Mouse (Mus musculus): ENCODE results near the gene Lrrc8d. TPM values are rescaled to one million over a fixed set of nuclear protein-coding genes. Genes with fewer than 3 reads are reported as not detected.

Gene Lrrc8d
- total and polyA plus RNA-seq, 2 experiments from 2014 or later = 8.8 to 10.0 TPM

- Histone ChIP-seq H3K4me1 (ENCODE audit: control insufficient read depth, insufficient read depth) (peaks cover 23% of the 10 kb centered on the region), H3K27me3 (ENCODE audit: control insufficient read depth, insufficient read depth, low read length) (no peaks in the 10 kb centered on the region), H3K9ac (replicated peaks; ENCODE audit: low read depth, low read length) (no peak overlapping the region), H3K4me2 (ENCODE audit: low read depth, low read length) (no peak overlapping the region), H3K36me3 (replicated peaks; ENCODE audit: control insufficient read depth, insufficient read depth, low read length) (no peaks in the 10 kb centered on the region), H3K9me3 (replicated peaks; ENCODE audit: control insufficient read depth, low read length) (no peaks in the 10 kb centered on the region), H3K4me3 (ENCODE audit: low read depth, low read length) (no peak overlapping the region), H3K27ac (ENCODE audit: low read depth) (no peak overlapping the region)
- 60% methylated on average over 10 of the region's 10 CpGs for WGBS
- ATAC-seq (ENCODE audit: insufficient read depth, low read depth) = no peak
- no peak for DNase-seq (ENCODE audit: low spot score)
- TF ChIP-seq EP300 (IDR thresholded peaks at IDR 0.05; ENCODE audit: low read depth) (no peak), CTCF (IDR thresholded peaks at IDR 0.05; ENCODE audit: low read depth) (no peak)
Observed at GRCm38 (mm10) chr5:105787577-105787976, 87.8 kb downstream of the Lrrc8d start.

GRCm38 (mm10) chr5:105789801-105790200 is 90.0 kb downstream of the Lrrc8d start:
- H3K27me3 ChIP-seq (ENCODE audit: control insufficient read depth, insufficient read depth, low read length) = no peaks in the 10 kb centered on the region
- no peak for ATAC-seq (ENCODE audit: insufficient read depth, low read depth)
- peak; percentile 7 for DNase-seq (ENCODE audit: low spot score)
- no peak overlapping the region for H3K9ac ChIP-seq (replicated peaks; ENCODE audit: low read depth, low read length)
- H3K27ac ChIP-seq (ENCODE audit: low read depth) = no peak overlapping the region
- peaks cover 34% of the 10 kb centered on the region for H3K4me1 ChIP-seq (ENCODE audit: control insufficient read depth, insufficient read depth)
- 21% methylated on average over 5 of the region's 5 CpGs for WGBS
- no peak overlapping the region for H3K4me2 ChIP-seq (ENCODE audit: low read depth, low read length)
- no peaks in the 10 kb centered on the region for H3K9me3 ChIP-seq (replicated peaks; ENCODE audit: control insufficient read depth, low read length)
- no peak overlapping the region for H3K4me3 ChIP-seq (ENCODE audit: low read depth, low read length)
- TF ChIP-seq CTCF (IDR thresholded peaks at IDR 0.05; ENCODE audit: low read depth) = no peak
- no peak for TF ChIP-seq EP300 (IDR thresholded peaks at IDR 0.05; ENCODE audit: low read depth)
- no peaks in the 10 kb centered on the region for H3K36me3 ChIP-seq (replicated peaks; ENCODE audit: control insufficient read depth, insufficient read depth, low read length)

- DNase-seq (ENCODE audit: low spot score) = peak; percentile 33
- peaks cover 34% of the 10 kb centered on the region for H3K4me1 ChIP-seq (ENCODE audit: control insufficient read depth, insufficient read depth)
- TF ChIP-seq EP300 (IDR thresholded peaks at IDR 0.05; ENCODE audit: low read depth) (no peak), CTCF (IDR thresholded peaks at IDR 0.05; ENCODE audit: low read depth) (no peak)
Observed at GRCm38 (mm10) chr5:105792331-105792801, 92.6 kb downstream of the Lrrc8d start.

GRCm38 (mm10) chr5:105792853-105793547 is 93.2 kb downstream of the Lrrc8d start:
- Histone ChIP-seq H3K36me3 (replicated peaks; ENCODE audit: control insufficient read depth, insufficient read depth, low read length) (no peaks in the 10 kb centered on the region), H3K4me1 (ENCODE audit: control insufficient read depth, insufficient read depth) (peaks cover 34% of the 10 kb centered on the region), H3K9me3 (replicated peaks; ENCODE audit: control insufficient read depth, low read length) (no peaks in the 10 kb centered on the region), H3K27ac (ENCODE audit: low read depth) (peak overlapping the region; percentile 49), H3K4me2 (ENCODE audit: low read depth, low read length) (peak overlapping the region; percentile 44), H3K4me3 (ENCODE audit: low read depth, low read length) (peak overlapping the region; percentile 12), H3K9ac (replicated peaks; ENCODE audit: low read depth, low read length) (no peak overlapping the region; the same call in 1 of the 2 replicates), H3K27me3 (ENCODE audit: control insufficient read depth, insufficient read depth, low read length) (no peaks in the 10 kb centered on the region)
- DNase-seq (ENCODE audit: low spot score) (peak; percentile 86), ATAC-seq (ENCODE audit: insufficient read depth, low read depth) (peak; percentile 97)
- peak; percentile 73; the same call in 1 of the 2 replicates for TF ChIP-seq EP300 (IDR thresholded peaks at IDR 0.05; ENCODE audit: low read depth)
- TF ChIP-seq CTCF (IDR thresholded peaks at IDR 0.05; ENCODE audit: low read depth) = no peak
- WGBS = 17% methylated on average over 13 of the region's 13 CpGs

More at GRCm38 (mm10) chr5:105792331-105792801, 92.6 kb downstream of the Lrrc8d start:
- Histone ChIP-seq H3K9me3 (replicated peaks; ENCODE audit: control insufficient read depth, low read length) (no peaks in the 10 kb centered on the region), H3K4me3 (ENCODE audit: low read depth, low read length) (peak overlapping the region; percentile 12), H3K36me3 (replicated peaks; ENCODE audit: control insufficient read depth, insufficient read depth, low read length) (no peaks in the 10 kb centered on the region), H3K27ac (ENCODE audit: low read depth) (peak overlapping the region; percentile 49), H3K27me3 (ENCODE audit: control insufficient read depth, insufficient read depth, low read length) (no peaks in the 10 kb centered on the region), H3K9ac (replicated peaks; ENCODE audit: low read depth, low read length) (peak overlapping the region; percentile 38; the same call in 1 of the 2 replicates), H3K4me2 (ENCODE audit: low read depth, low read length) (peak overlapping the region; percentile 44)
- ATAC-seq (ENCODE audit: insufficient read depth, low read depth) = peak; percentile 37
- WGBS = 15% methylated on average over 8 of the region's 8 CpGs

GRCm38 (mm10) chr5:105793548-105793940 is 93.8 kb downstream of the Lrrc8d start:
- no peaks in the 10 kb centered on the region for H3K36me3 ChIP-seq (replicated peaks; ENCODE audit: control insufficient read depth, insufficient read depth, low read length)
- no peak overlapping the region for H3K4me3 ChIP-seq (ENCODE audit: low read depth, low read length)
- 71% methylated on average over 5 of the region's 5 CpGs for WGBS
- H3K4me1 ChIP-seq (ENCODE audit: control insufficient read depth, insufficient read depth) = peaks cover 34% of the 10 kb centered on the region
- DNase-seq (ENCODE audit: low spot score) (no peak), ATAC-seq (ENCODE audit: insufficient read depth, low read depth) (no peak)
- no peak for TF ChIP-seq EP300 (IDR thresholded peaks at IDR 0.05; ENCODE audit: low read depth)
- TF ChIP-seq CTCF (IDR thresholded peaks at IDR 0.05; ENCODE audit: low read depth) = no peak
- H3K27ac ChIP-seq (ENCODE audit: low read depth) = no peak overlapping the region
- H3K9me3 ChIP-seq (replicated peaks; ENCODE audit: control insufficient read depth, low read length) = no peaks in the 10 kb centered on the region
- peak overlapping the region; percentile 44; the same call in 1 of the 2 replicates for H3K4me2 ChIP-seq (ENCODE audit: low read depth, low read length)
- no peak overlapping the region for H3K9ac ChIP-seq (replicated peaks; ENCODE audit: low read depth, low read length)
- no peaks in the 10 kb centered on the region for H3K27me3 ChIP-seq (ENCODE audit: control insufficient read depth, insufficient read depth, low read length)

All from heart, postnatal 0 days (tissue).